Mouse (Mus musculus) C2C12 (cell line): ENCODE measurements around the gene Eps15.

ENCODE experiments used
- CEBPB ChIP-seq: IDR thresholded peaks from one replicate; pipeline ENCODE4 v1.6.1; 2011; ENCODE audit warnings: low read depth, mild to moderate bottlenecking, control low read depth, moderate library complexity
- CTCF ChIP-seq: IDR thresholded peaks from one replicate; pipeline ENCODE4 v1.5.1; 2011; ENCODE audit not compliant: control insufficient read depth, insufficient read depth, insufficient read length
- FOSL1 ChIP-seq: IDR thresholded peaks from one replicate; pipeline ENCODE4 v1.8.0; 2011; ENCODE audit warnings: mild to moderate bottlenecking, low read length; ENCODE audit not compliant: poor library complexity, insufficient read depth, severe bottlenecking
- MAX ChIP-seq: IDR thresholded peaks from one replicate; pipeline ENCODE4 v1.6.1; 2011; ENCODE audit warnings: mild to moderate bottlenecking, control low read depth
- MYOD1 ChIP-seq: IDR thresholded peaks from one replicate; pipeline ENCODE4 v1.6.1; 2011; ENCODE audit warnings: low read depth; ENCODE audit not compliant: control insufficient read depth, insufficient read length
- MYOG ChIP-seq: IDR thresholded peaks from one replicate; pipeline ENCODE4 v1.6.1; 2011; ENCODE audit not compliant: control insufficient read depth, insufficient read length; ENCODE audit errors: extremely low read depth
- USF1 ChIP-seq: IDR thresholded peaks from one replicate; pipeline ENCODE4 v1.6.1; 2011; ENCODE audit warnings: low read depth, mild to moderate bottlenecking, control low read depth, moderate library complexity

DNA sequence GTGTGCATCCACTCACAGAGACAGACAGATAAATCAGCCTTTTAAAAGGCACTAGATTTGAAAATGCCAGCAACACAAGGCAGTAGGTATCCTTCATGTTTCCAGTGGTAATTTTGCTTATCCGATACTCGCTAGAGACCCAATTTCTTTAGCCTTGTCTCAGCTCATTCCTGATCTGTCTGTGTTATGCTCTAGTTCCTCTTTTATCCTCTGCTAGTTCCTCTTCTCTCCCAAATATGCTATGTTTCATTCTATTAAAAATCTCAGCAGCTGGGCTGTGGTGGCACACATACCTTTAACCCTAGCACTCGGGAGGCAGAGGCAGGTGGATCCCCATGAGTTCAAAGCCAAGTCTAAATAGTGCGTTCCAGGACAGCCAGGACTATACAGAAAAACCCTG is 8.3 kb upstream of the Eps15 start:
- no peak for TF ChIP-seq CTCF
- TF ChIP-seq MYOG: no peak
- TF ChIP-seq USF1: no peak
- TF ChIP-seq MAX: no peak
- no peak for TF ChIP-seq MYOD1
- no peak for TF ChIP-seq CEBPB
- TF ChIP-seq FOSL1: no peak
